Mouse (Mus musculus) lung, adult 2 months (tissue): ENCODE results near the gene 4933424G06Rik.

Source experiments
- CTCF ChIP-seq: fragments of 200-500 bp; IDR thresholded peaks from 2 replicates; pipeline ENCODE4 v1.5.1; 2011; ENCODE audit warnings: mild to moderate bottlenecking, low read length, control low read depth; ENCODE audit not compliant: insufficient read depth
- POLR2A ChIP-seq: fragments of 200-500 bp; IDR thresholded peaks from 2 replicates; pipeline ENCODE4 v1.6.1; 2011; ENCODE audit warnings: low read depth, mild to moderate bottlenecking, control low read depth, low read length, borderline replicate concordance; ENCODE audit errors: extremely low read depth

DNA sequence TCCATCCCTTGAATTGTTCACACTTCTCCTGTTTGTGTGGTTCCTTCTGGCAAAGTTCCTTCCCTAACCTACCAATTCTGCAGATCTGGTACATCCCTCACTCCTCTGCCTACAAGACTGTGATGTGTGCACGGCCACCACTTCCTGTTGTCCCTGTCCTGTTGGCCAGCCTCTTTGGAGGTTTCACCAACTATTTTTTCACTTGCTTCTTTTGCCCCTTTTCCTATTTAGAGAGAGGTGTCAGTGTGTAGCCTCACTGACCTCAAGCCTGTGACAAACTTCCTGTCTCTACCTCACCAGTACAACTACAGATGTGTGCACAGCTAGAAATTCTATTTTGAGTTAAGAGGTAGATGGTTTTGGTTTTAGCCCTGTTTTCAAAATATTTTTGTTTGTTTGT lies 97.1 kb downstream of the 4933424G06Rik start:
- no peak for TF ChIP-seq CTCF
- TF ChIP-seq POLR2A, result no peak
